Mouse (Mus musculus) liver, embryonic 11.5 days (tissue): ENCODE measurements around the gene Slc27a2. TPM values are rescaled to one million over a fixed set of nuclear protein-coding genes. Genes with fewer than 3 reads are reported as not detected.

Source experiments
- ATAC-seq: fragments of 200-750 bp; cut with Nextera tagmentation; replicated peaks from 2 replicates; pipeline ENCODE4 v1.8.0; 2017; ENCODE audit warnings: moderate number of reproducible peaks, mild to moderate bottlenecking, moderate TSS enrichment, moderate library complexity; ENCODE audit not compliant: low FRiP score
- DNase-seq: peaks from one replicate; pipeline ENCODE4 v3.0.0-alpha.2; 2017; ENCODE audit warnings: low spot score
- H3K27ac ChIP-seq: fragments of 300-500 bp; sonication (generic); 2 replicates; pipeline ENCODE4 v1.5.1; 2014; ENCODE audit warnings: mild to moderate bottlenecking, low read depth, low read length, control low read depth
- H3K27me3 ChIP-seq: fragments of 300-500 bp; sonication (generic); replicated peaks from 2 replicates; pipeline ENCODE4 v1.6.1; 2014; ENCODE audit warnings: low read length, mixed read lengths; ENCODE audit not compliant: control insufficient read depth, insufficient read depth
- H3K36me3 ChIP-seq: fragments of 300-500 bp; sonication (generic); 2 replicates; pipeline ENCODE4 v1.6.1; 2014; ENCODE audit warnings: mild to moderate bottlenecking, low read length, moderate library complexity, mixed read lengths; ENCODE audit not compliant: control insufficient read depth, insufficient read depth
- H3K4me1 ChIP-seq: fragments of 300-500 bp; sonication (generic); replicated peaks from 2 replicates; pipeline ENCODE4 v1.6.1; 2014; ENCODE audit warnings: low read length, mixed read lengths; ENCODE audit not compliant: control insufficient read depth, insufficient read depth
- H3K4me2 ChIP-seq: fragments of 300-500 bp; sonication (generic); 2 replicates; pipeline ENCODE4 v1.6.1; 2014; ENCODE audit warnings: mild to moderate bottlenecking, control low read depth, moderate library complexity
- H3K4me3 ChIP-seq: fragments of 300-500 bp; sonication (generic); 2 replicates; pipeline ENCODE4 v1.5.1; 2014; ENCODE audit warnings: low read depth, low read length, control low read depth
- H3K9ac ChIP-seq: fragments of 300-500 bp; sonication (generic); 2 replicates; pipeline ENCODE4 v1.6.1; 2014; ENCODE audit warnings: low read depth, low read length, control low read depth
- H3K9me3 ChIP-seq: fragments of 300-500 bp; sonication (generic); 2 replicates; pipeline ENCODE4 v1.6.1; 2016; ENCODE audit warnings: low read length, inconsistent platforms, mixed read lengths; ENCODE audit not compliant: control insufficient read depth
- WGBS: fragments of 180-500 bp; shearing (Covaris S2); extraction: QIAGEN DNeasy Blood & Tissue Kit; methylation state at CpG from one replicate; pipeline ENCODE4 v1.1.7; 2014; 5-methylcytosine and 5-hydroxymethylcytosine counted together
- polyA plus RNA-seq: library from polyadenylated mRNA; unstranded; fragments of >200 nt; fragmentation: Nextera tagmentation; extraction: Ambion mirVana; gene quantifications from 2 replicates; pipeline ENCODE4 v1.2.1, GENCODE M21; 2014

The Slc27a2 gene
- polyA plus RNA-seq = 39.0 and 39.6 TPM in 2 replicates

- peak; percentile 61 for DNase-seq
- Histone ChIP-seq H3K4me3 (peak within 1 kb of the TSS; percentile 65), H3K4me1 (peaks cover 6% of the 10 kb centered on the region), H3K36me3 (no peaks in the 10 kb centered on the region), H3K27ac (no peak within 1 kb of the TSS; the same call in 1 of the 2 replicates), H3K27me3 (peaks cover 42% of the 10 kb centered on the region), H3K9me3 (no peaks in the 10 kb centered on the region), H3K4me2 (peak within 1 kb of the TSS; percentile 84), H3K9ac (peak within 1 kb of the TSS; percentile 62)
- ATAC-seq = peak; percentile 66
- 2% methylated on average over 61 of the region's 61 CpGs for WGBS
Observed at GRCm38 (mm10) chr2:126552357-126553290, at the start of gene Slc27a2. TSS of gene Slc27a2 (plus strand) at chr2:126552407.

GRCm38 (mm10) chr2:126505156-126505555, 47.1 kb upstream of the Slc27a2 start:
- 74% methylated on average over 1 of the region's 1 CpGs for WGBS
- Histone ChIP-seq H3K4me1 (no peaks in the 10 kb centered on the region), H3K36me3 (no peaks in the 10 kb centered on the region), H3K27ac (no peak overlapping the region), H3K9ac (no peak overlapping the region), H3K4me2 (no peak overlapping the region), H3K9me3 (no peaks in the 10 kb centered on the region), H3K4me3 (no peak overlapping the region), H3K27me3 (no peaks in the 10 kb centered on the region)
- DNase-seq (no peak), ATAC-seq (no peak)

GRCm38 (mm10) chr2:126507477-126507876, 44.7 kb upstream of the Slc27a2 start:
- no peak for ATAC-seq
- Histone ChIP-seq H3K4me3 (no peak overlapping the region), H3K4me2 (no peak overlapping the region), H3K27me3 (no peaks in the 10 kb centered on the region), H3K36me3 (no peaks in the 10 kb centered on the region), H3K4me1 (no peaks in the 10 kb centered on the region), H3K9ac (no peak overlapping the region), H3K27ac (no peak overlapping the region), H3K9me3 (no peaks in the 10 kb centered on the region)
- no peak for DNase-seq
- 91% methylated on average over 5 of the region's 5 CpGs for WGBS

- no peaks in the 10 kb centered on the region for H3K36me3 ChIP-seq
- no peaks in the 10 kb centered on the region for H3K4me1 ChIP-seq
- no peaks in the 10 kb centered on the region for H3K27me3 ChIP-seq
- ATAC-seq (no peak), DNase-seq (no peak)
- H3K4me2 ChIP-seq = no peak overlapping the region
- no peaks in the 10 kb centered on the region for H3K9me3 ChIP-seq
- H3K4me3 ChIP-seq = no peak overlapping the region
- 31% methylated on average over 1 of the region's 1 CpGs for WGBS
- no peak overlapping the region for H3K9ac ChIP-seq
- no peak overlapping the region for H3K27ac ChIP-seq
Observed at GRCm38 (mm10) chr2:126508228-126508627, 44.0 kb upstream of the Slc27a2 start.

- no peaks in the 10 kb centered on the region for H3K27me3 ChIP-seq
- WGBS = 61% methylated on average over 6 of the region's 6 CpGs
- no peak for ATAC-seq
- no peaks in the 10 kb centered on the region for H3K4me1 ChIP-seq
- H3K4me3 ChIP-seq = no peak overlapping the region
- peak; percentile 20 for DNase-seq
- H3K36me3 ChIP-seq = no peaks in the 10 kb centered on the region
- no peak overlapping the region for H3K4me2 ChIP-seq
- H3K27ac ChIP-seq = no peak overlapping the region
- no peaks in the 10 kb centered on the region for H3K9me3 ChIP-seq
- no peak overlapping the region for H3K9ac ChIP-seq
Observed at GRCm38 (mm10) chr2:126515069-126515826, 37.0 kb upstream of the Slc27a2 start.

- H3K9me3 ChIP-seq = no peaks in the 10 kb centered on the region
- WGBS = 82% methylated on average over 11 of the region's 11 CpGs
- no peaks in the 10 kb centered on the region for H3K4me1 ChIP-seq
- H3K27ac ChIP-seq = no peak overlapping the region
- H3K4me2 ChIP-seq = no peak overlapping the region
- H3K9ac ChIP-seq = no peak overlapping the region
- H3K27me3 ChIP-seq = no peaks in the 10 kb centered on the region
- ATAC-seq (no peak), DNase-seq (no peak)
- H3K36me3 ChIP-seq = no peaks in the 10 kb centered on the region
- H3K4me3 ChIP-seq = no peak overlapping the region
Observed at GRCm38 (mm10) chr2:126519872-126520581, 32.2 kb upstream of the Slc27a2 start.

- Histone ChIP-seq H3K4me1 (no peaks in the 10 kb centered on the region), H3K9me3 (no peaks in the 10 kb centered on the region), H3K4me2 (no peak overlapping the region), H3K9ac (no peak overlapping the region), H3K36me3 (no peaks in the 10 kb centered on the region), H3K4me3 (no peak overlapping the region), H3K27me3 (no peaks in the 10 kb centered on the region), H3K27ac (no peak overlapping the region)
- DNase-seq (no peak), ATAC-seq (no peak)
- 12% methylated on average over 7 of the region's 7 CpGs for WGBS
Observed at GRCm38 (mm10) chr2:126520828-126521227, 31.4 kb upstream of the Slc27a2 start.

GRCm38 (mm10) chr2:126521471-126521870, 30.7 kb upstream of the Slc27a2 start:
- Histone ChIP-seq H3K36me3 (no peaks in the 10 kb centered on the region), H3K27me3 (no peaks in the 10 kb centered on the region), H3K4me2 (no peak overlapping the region), H3K4me1 (no peaks in the 10 kb centered on the region), H3K9me3 (no peaks in the 10 kb centered on the region), H3K9ac (no peak overlapping the region), H3K27ac (no peak overlapping the region), H3K4me3 (no peak overlapping the region)
- DNase-seq (no peak), ATAC-seq (0 out of 2 replicates have a peak, but pooled peaks have one; percentile 29)
- 71% methylated on average over 10 of the region's 10 CpGs for WGBS
